Mouse (Mus musculus) C2C12 (cell line): ENCODE data around the gene Vax2.

ENCODE experiments used
- CTCF ChIP-seq: IDR thresholded peaks from one replicate; pipeline ENCODE4 v1.5.1; 2011; ENCODE audit not compliant: control insufficient read depth, insufficient read depth, insufficient read length
- MYOD1 ChIP-seq: IDR thresholded peaks from one replicate; pipeline ENCODE4 v1.6.1; 2011; ENCODE audit warnings: low read depth; ENCODE audit not compliant: control insufficient read depth, insufficient read length
- USF1 ChIP-seq: IDR thresholded peaks from one replicate; pipeline ENCODE4 v1.6.1; 2011; ENCODE audit warnings: low read depth, mild to moderate bottlenecking, control low read depth, moderate library complexity

GRCm38 (mm10) chr6:83749286-83749685, 38.2 kb downstream of the Vax2 start:
- TF ChIP-seq CTCF (no peak), MYOD1 (no peak), USF1 (no peak)
